Mouse (Mus musculus) hindbrain, postnatal 0 days (tissue): Measurements from ENCODE around the gene Bcl9l. TPM values are rescaled to one million over a fixed set of nuclear protein-coding genes. Genes with fewer than 3 reads are reported as not detected.
A peak's percentile ranks its signal among the peaks of the same experiment; 100 is the strongest.

ENCODE experiments used
- ATAC-seq: fragments of 200-750 bp; cut with Nextera tagmentation; 2 replicates; pipeline ENCODE4 v1.8.0; 2017; ENCODE audit warnings: mild to moderate bottlenecking, moderate TSS enrichment, moderate library complexity
- DNase-seq: peaks from one replicate; pipeline ENCODE4 v3.0.0-alpha.2; 2015; ENCODE audit warnings: low spot score
- H3K27ac ChIP-seq: fragments of 300-500 bp; sonication (generic); 2 replicates; pipeline ENCODE4 v1.5.1; 2014; ENCODE audit warnings: mild to moderate bottlenecking
- H3K27me3 ChIP-seq: fragments of 300-500 bp; sonication (generic); 2 replicates; pipeline ENCODE4 v1.6.1; 2014; ENCODE audit warnings: low read length, mixed read lengths; ENCODE audit not compliant: insufficient read depth
- H3K36me3 ChIP-seq: fragments of 300-500 bp; sonication (generic); 2 replicates; pipeline ENCODE4 v1.6.1; 2014; ENCODE audit warnings: low read length, mixed read lengths; ENCODE audit not compliant: insufficient read depth
- H3K4me1 ChIP-seq: fragments of 300-500 bp; sonication (generic); 2 replicates; pipeline ENCODE4 v1.6.1; 2014; ENCODE audit warnings: antibody characterized with exemption, low read length, mixed read lengths; ENCODE audit not compliant: insufficient read depth
- H3K4me2 ChIP-seq: fragments of 300-500 bp; sonication (generic); 2 replicates; pipeline ENCODE4 v1.6.1; 2014; ENCODE audit warnings: low read depth, mild to moderate bottlenecking, low read length, moderate library complexity, mixed read lengths
- H3K4me3 ChIP-seq: fragments of 300-500 bp; sonication (generic); 2 replicates; pipeline ENCODE4 v1.5.1; 2014; ENCODE audit warnings: low read length
- H3K9ac ChIP-seq: fragments of 300-500 bp; sonication (generic); replicated peaks from 2 replicates; pipeline ENCODE4 v1.6.1; 2014; ENCODE audit warnings: mild to moderate bottlenecking, low read length, moderate library complexity, mixed read lengths
- H3K9me3 ChIP-seq: fragments of 300-500 bp; sonication (generic); 2 replicates; pipeline ENCODE4 v1.6.1; 2016; ENCODE audit warnings: low read length, mixed read lengths
- CTCF ChIP-seq: IDR thresholded peaks from 2 replicates; pipeline ENCODE4 v1.5.1; 2016; ENCODE audit warnings: antibody characterized with exemption, control low read depth, low read depth
- WGBS: fragments of 180-500 bp; shearing (Covaris S2); extraction: QIAGEN DNeasy Blood & Tissue Kit; methylation state at CpG from one replicate; pipeline ENCODE4 v1.1.7; 2014; 5-methylcytosine and 5-hydroxymethylcytosine counted together
- polyA plus RNA-seq: library from polyadenylated mRNA; unstranded; fragments of >200 nt; fragmentation: Nextera tagmentation; extraction: Ambion mirVana; gene quantifications from 2 replicates; pipeline ENCODE4 v1.2.1, GENCODE M21; 2015
- total RNA-seq: library from RNA; depleted of rRNA; stranded (reverse); fragments of >200 nt; gene quantifications from 2 replicates; pipeline ENCODE4 v1.2.3, GENCODE M21; 2014

The Bcl9l gene
- total and polyA plus RNA-seq, 2 experiments from 2014 or later = 8.4 to 32.7 TPM

- no peak for TF ChIP-seq CTCF
- Histone ChIP-seq H3K27me3 (no peaks in the 10 kb centered on the region), H3K4me1 (peaks cover 64% of the 10 kb centered on the region), H3K27ac (no peak overlapping the region), H3K4me3 (no peak overlapping the region), H3K9ac (no peak overlapping the region), H3K9me3 (no peaks in the 10 kb centered on the region), H3K36me3 (0 out of 2 replicates have a peak, but pooled peaks cover 3% of the 10 kb centered on the region), H3K4me2 (no peak overlapping the region)
- ATAC-seq (no peak), DNase-seq (no peak)
- 57% methylated on average over 12 of the region's 12 CpGs for WGBS
These were observed 14.3 kb downstream of the Bcl9l start for GRCm38 (mm10) chr9:44496803-44497461.

GRCm38 (mm10) chr9:44497624-44498377 is 15.2 kb downstream of the Bcl9l start:
- 11% methylated on average over 11 of the region's 11 CpGs for WGBS
- peaks cover 59% of the 10 kb centered on the region for H3K4me1 ChIP-seq
- no peak for TF ChIP-seq CTCF
- 0 out of 2 replicates have a peak, but pooled peaks cover 3% of the 10 kb centered on the region for H3K36me3 ChIP-seq
- ATAC-seq (no peak), DNase-seq (no peak)
- H3K4me2 ChIP-seq = peak overlapping the region; percentile 74
- H3K27me3 ChIP-seq = no peaks in the 10 kb centered on the region
- H3K9me3 ChIP-seq = no peaks in the 10 kb centered on the region
- peak overlapping the region; percentile 33 for H3K4me3 ChIP-seq
- H3K27ac ChIP-seq = peak overlapping the region; percentile 80
- peak overlapping the region; percentile 58 for H3K9ac ChIP-seq

- Histone ChIP-seq H3K4me1 (peaks cover 50% of the 10 kb centered on the region), H3K27me3 (no peaks in the 10 kb centered on the region), H3K4me2 (peak overlapping the region; percentile 74), H3K4me3 (peak overlapping the region; percentile 33), H3K9me3 (no peaks in the 10 kb centered on the region), H3K36me3 (0 out of 2 replicates have a peak, but pooled peaks cover 3% of the 10 kb centered on the region), H3K9ac (peak overlapping the region; percentile 58), H3K27ac (peak overlapping the region; percentile 80)
- peak; percentile 85 for DNase-seq
- peak; percentile 61 for TF ChIP-seq CTCF
- WGBS = under 1% methylated on average over 58 of the region's 59 CpGs
- ATAC-seq = peak; percentile 84
These were observed 16.1 kb downstream of the Bcl9l start for GRCm38 (mm10) chr9:44498421-44499355.

- Histone ChIP-seq H3K36me3 (0 out of 2 replicates have a peak, but pooled peaks cover 3% of the 10 kb centered on the region), H3K27me3 (no peaks in the 10 kb centered on the region), H3K27ac (peak overlapping the region; percentile 80), H3K4me2 (peak overlapping the region; percentile 74), H3K9me3 (no peaks in the 10 kb centered on the region), H3K9ac (peak overlapping the region; percentile 58), H3K4me1 (peaks cover 41% of the 10 kb centered on the region), H3K4me3 (peak overlapping the region; percentile 33)
- ATAC-seq (peak; percentile 21), DNase-seq (peak; percentile 71)
- TF ChIP-seq CTCF = no peak
- 7% methylated on average over 20 of the region's 20 CpGs for WGBS
These were observed 16.9 kb downstream of the Bcl9l start for GRCm38 (mm10) chr9:44499356-44500162.

- WGBS = 35% methylated on average over 5 of the region's 5 CpGs
- ATAC-seq = no peak
These were observed 17.5 kb downstream of the Bcl9l start for GRCm38 (mm10) chr9:44500163-44500533.

More at GRCm38 (mm10) chr9:44500163-44500533, 17.5 kb downstream of the Bcl9l start:
- H3K9me3 ChIP-seq = no peaks in the 10 kb centered on the region
- no peak for TF ChIP-seq CTCF
- peaks cover 37% of the 10 kb centered on the region for H3K4me1 ChIP-seq
- H3K27me3 ChIP-seq = no peaks in the 10 kb centered on the region
- peak overlapping the region; percentile 33; the same call in 1 of the 2 replicates for H3K4me3 ChIP-seq
- peak overlapping the region; percentile 58; the same call in 1 of the 2 replicates for H3K9ac ChIP-seq
- H3K36me3 ChIP-seq = 0 out of 2 replicates have a peak, but pooled peaks cover 3% of the 10 kb centered on the region
- H3K4me2 ChIP-seq = peak overlapping the region; percentile 74; the same call in 1 of the 2 replicates
- peak overlapping the region; percentile 80; the same call in 1 of the 2 replicates for H3K27ac ChIP-seq
- DNase-seq = no peak
